Mouse (Mus musculus) fat pad, adult 2 months (tissue): ENCODE data around the gene Csrnp1.

ENCODE experiments used
- DNase-seq: peaks from one replicate; pipeline ENCODE4 v3.0.0-alpha.2; 2011; ENCODE audit warnings: low read depth, low spot score; ENCODE audit errors: extremely low read depth

Gene Csrnp1

GRCm38 (mm10) chr9:119951388-119951787 lies 33.1 kb downstream of the Csrnp1 start:
- DNase-seq: no peak

- DNase-seq: no peak
Observed at GRCm38 (mm10) chr9:119950434-119950833, 34.0 kb downstream of the Csrnp1 start.

GRCm38 (mm10) chr9:119948804-119949203 lies 35.7 kb downstream of the Csrnp1 start:
- DNase-seq: no peak

GRCm38 (mm10) chr9:119945173-119945900 lies 39.1 kb downstream of the Csrnp1 start:
- no peak for DNase-seq

GRCm38 (mm10) chr9:119943326-119943725 lies 41.1 kb downstream of the Csrnp1 start:
- DNase-seq: no peak

- DNase-seq: no peak
Observed at GRCm38 (mm10) chr9:119941861-119942260, 42.6 kb downstream of the Csrnp1 start.

- DNase-seq: no peak
Observed at GRCm38 (mm10) chr9:119941407-119941806, 43.1 kb downstream of the Csrnp1 start.

- no peak for DNase-seq
Observed at GRCm38 (mm10) chr9:119939646-119940045, 44.8 kb downstream of the Csrnp1 start.

- no peak for DNase-seq
Observed at GRCm38 (mm10) chr9:119938496-119938895, 46.0 kb downstream of the Csrnp1 start.

- DNase-seq: peak; percentile 37
Observed at GRCm38 (mm10) chr9:119937005-119937773, 47.3 kb downstream of the Csrnp1 start, which contains the start of the genes Gorasp1 and Ttc21a. Gorasp1 (minus strand) TSS chr9:119937565. Ttc21a (plus strand) TSS chr9:119937606.

GRCm38 (mm10) chr9:119933675-119934074 lies 50.8 kb downstream of the Csrnp1 start:
- DNase-seq: no peak

- no peak for DNase-seq
Observed at GRCm38 (mm10) chr9:119932358-119932757, 52.1 kb downstream of the Csrnp1 start.

- no peak for DNase-seq
Observed at GRCm38 (mm10) chr9:119926497-119926896, 58.0 kb downstream of the Csrnp1 start.

- DNase-seq: no peak
Observed at GRCm38 (mm10) chr9:119925729-119926128, 58.7 kb downstream of the Csrnp1 start.

GRCm38 (mm10) chr9:119925120-119925657 lies 59.3 kb downstream of the Csrnp1 start:
- no peak for DNase-seq

GRCm38 (mm10) chr9:119923462-119923861 lies 61.0 kb downstream of the Csrnp1 start:
- DNase-seq: no peak
